Mouse (Mus musculus) cerebellum, postnatal 10 days (tissue): ENCODE data around the gene Pex14.
"Not testable (repeated sequence)": the region's sequence is repeated elsewhere in the genome, so short reads cannot be mapped to it uniquely, and the experiment has no call there.

Source experiments
- DNase-seq, 2 experiments: peaks; one replicate each; pipeline ENCODE4 v3.0.0; 2021; ENCODE audit warnings: mixed read lengths in 2 of 2

Pex14 gene

GRCm38 (mm10) chr4:149099369-149100017 lies at the start of gene Pex14:
Gene Pex14 (minus strand): TSS chr4:149099876.
- DNase-seq, result peak; percentile 91 to 95

GRCm38 (mm10) chr4:149149196-149149595 lies 49.5 kb upstream of the Pex14 start:
- DNase-seq, result no peak

- DNase-seq, result no peak
Observed at GRCm38 (mm10) chr4:149148084-149148483, 48.4 kb upstream of the Pex14 start.

- DNase-seq, result no peak
Observed at GRCm38 (mm10) chr4:149147528-149147927, 47.9 kb upstream of the Pex14 start.

- DNase-seq, result no peak
Observed at GRCm38 (mm10) chr4:149145151-149145550, 45.5 kb upstream of the Pex14 start.

- DNase-seq, result peak; percentile 87 to 90
Observed at GRCm38 (mm10) chr4:149144459-149144858, 44.8 kb upstream of the Pex14 start.

GRCm38 (mm10) chr4:149143594-149143993 lies 43.9 kb upstream of the Pex14 start:
- DNase-seq, result no peak

- DNase-seq, result no peak
Observed at GRCm38 (mm10) chr4:149138515-149138914, 38.8 kb upstream of the Pex14 start.

- peak; percentile 97 to 99 for DNase-seq
Observed at GRCm38 (mm10) chr4:149136982-149137770, 37.5 kb upstream of the Pex14 start, which contains the start of gene Cenps. Gene Cenps (minus strand): TSS chr4:149137629.

GRCm38 (mm10) chr4:149136116-149136850 lies 36.6 kb upstream of the Pex14 start:
- peak; percentile 47 to 49 for DNase-seq

GRCm38 (mm10) chr4:149133395-149133794 lies 33.7 kb upstream of the Pex14 start:
- no peak for DNase-seq

- DNase-seq, result no peak
Observed at GRCm38 (mm10) chr4:149131789-149132565, 32.3 kb upstream of the Pex14 start.

GRCm38 (mm10) chr4:149131021-149131752 lies 31.5 kb upstream of the Pex14 start:
- DNase-seq, result no peak

- no peak for DNase-seq
Observed at GRCm38 (mm10) chr4:149128467-149128866, 28.8 kb upstream of the Pex14 start.

- DNase-seq, result no peak
Observed at GRCm38 (mm10) chr4:149126663-149127062, 27.0 kb upstream of the Pex14 start, which contains the start of gene Cort. Gene Cort (minus strand): TSS chr4:149126763.

- DNase-seq, result no peak
Observed at GRCm38 (mm10) chr4:149126115-149126509, 26.4 kb upstream of the Pex14 start.

GRCm38 (mm10) chr4:149125341-149126114 lies 25.9 kb upstream of the Pex14 start:
- no peak for DNase-seq

GRCm38 (mm10) chr4:149123432-149123831 lies 23.8 kb upstream of the Pex14 start:
- no peak for DNase-seq

GRCm38 (mm10) chr4:149119978-149120562 lies 20.4 kb upstream of the Pex14 start:
- DNase-seq, result not testable (repeated sequence)

GRCm38 (mm10) chr4:149103875-149104561 lies 4.3 kb upstream of the Pex14 start, which contains the start of gene Dffa:
Gene Dffa (plus strand): TSS chr4:149104146.
- DNase-seq, result peak; percentile 96 to 97
